Comparison of ENCODE assay signal across 11 mouse cellular contexts in the genomic region with DNA sequence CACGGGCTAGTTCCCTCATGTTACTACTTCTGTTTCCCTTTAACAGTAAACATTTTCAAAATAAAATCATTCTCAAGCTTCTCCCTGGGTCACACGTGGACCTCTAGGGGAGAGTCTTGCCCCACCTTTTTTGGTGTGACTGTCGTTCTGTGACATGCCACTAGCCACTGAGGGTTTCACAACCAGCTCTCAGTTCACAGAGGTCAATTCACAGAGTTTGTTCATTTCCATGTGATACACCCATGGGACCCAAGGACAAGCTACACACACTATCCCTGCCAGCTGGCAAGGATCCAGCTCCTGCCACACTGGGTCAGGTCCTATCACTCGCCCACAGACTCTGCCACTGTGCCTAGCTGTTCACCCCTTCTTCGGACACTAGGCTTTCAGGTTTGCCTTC. TPM values are rescaled to one million over a fixed set of nuclear protein-coding genes. Genes with fewer than 3 reads are reported as not detected.
A peak's percentile ranks its signal among the peaks of the same experiment; 100 is the strongest.
DNase-seq lines count a peak whose midpoint lies in the region; ATAC-seq lines count a peak whose summit lies in the region.
"Had no signal": no experiment of that assay in that cellular context is flagged by ENCODE, and none has a peak within 500 bp of the region (broad histone marks: within the 10 kb centered on the region; RNA-seq: fewer than 3 reads in every experiment).

No protein-coding gene starts in this region.

- WGBS in liver, embryonic 13.5 days (ENCODE audit: insufficient replicate concordance), result 34% methylated on average over 5 of the region's 5 CpGs
- WGBS in stomach, embryonic 15.5 days, result 66% methylated on average over 5 of the region's 5 CpGs
- WGBS in midbrain, embryonic 10.5 days, result 79% methylated on average over 5 of the region's 5 CpGs

- peak; percentile 33 to 41 for DNase-seq in cerebellum, postnatal 10 days
- DNase-seq in cerebellum, postnatal 4 days (ENCODE audit: low spot score in 2 of 2), result no peak
- DNase-seq in ovary, postnatal 36 days (ENCODE audit: low spot score), result peak; percentile 33
- no peak for DNase-seq in ovary, postnatal 10 days (ENCODE audit: low spot score)
- DNase-seq in liver, embryonic 13.5 days, result no peak
- no peak for DNase-seq in midbrain, embryonic 10.5 days (ENCODE audit: low spot score)
- DNase-seq in right cerebral cortex, postnatal 4 days, result no peak
- DNase-seq: embryo, embryonic 11 days had no signal

- peak; percentile 81 for ATAC-seq in liver, embryonic 13.5 days (ENCODE audit: low read depth)
- peak; percentile 63; the same call in 1 of the 2 replicates for ATAC-seq in stomach, embryonic 15.5 days (ENCODE audit: insufficient read depth, low FRiP score, low read depth)

- no peaks in the 10 kb centered on the region for H3K9me3 ChIP-seq in liver, embryonic 13.5 days (replicated peaks)
- no peaks in the 10 kb centered on the region for H3K9me3 ChIP-seq in stomach, embryonic 15.5 days
- no peaks in the 10 kb centered on the region for H3K9me3 ChIP-seq in midbrain, embryonic 10.5 days (replicated peaks)
- H3K9me3 ChIP-seq: forebrain, embryonic 10.5 days; limb, embryonic 15.5 days had no signal

- H3K9ac ChIP-seq in liver, embryonic 13.5 days, result no peak overlapping the region
- H3K9ac ChIP-seq in stomach, embryonic 15.5 days, result no peak overlapping the region
- H3K9ac ChIP-seq: limb, embryonic 15.5 days had no signal

- H3K36me3 ChIP-seq in liver, embryonic 13.5 days, result no peaks in the 10 kb centered on the region
- no peaks in the 10 kb centered on the region for H3K36me3 ChIP-seq in stomach, embryonic 15.5 days
- H3K36me3 ChIP-seq in midbrain, embryonic 10.5 days, result no peaks in the 10 kb centered on the region
- H3K36me3 ChIP-seq: forebrain, embryonic 10.5 days; limb, embryonic 15.5 days had no signal

- H3K4me2 ChIP-seq in liver, embryonic 13.5 days, result no peak overlapping the region
- H3K4me2 ChIP-seq in stomach, embryonic 15.5 days, result no peak overlapping the region
- H3K4me2 ChIP-seq: limb, embryonic 15.5 days had no signal

- no peak overlapping the region for H3K4me3 ChIP-seq in liver, embryonic 13.5 days (replicated peaks)
- no peak overlapping the region for H3K4me3 ChIP-seq in stomach, embryonic 15.5 days (replicated peaks)
- no peak overlapping the region for H3K4me3 ChIP-seq in midbrain, embryonic 10.5 days
- H3K4me3 ChIP-seq: forebrain, embryonic 10.5 days; limb, embryonic 15.5 days had no signal

- H3K27ac ChIP-seq in liver, embryonic 13.5 days, result no peak overlapping the region
- no peak overlapping the region for H3K27ac ChIP-seq in stomach, embryonic 15.5 days
- no peak overlapping the region for H3K27ac ChIP-seq in midbrain, embryonic 10.5 days (replicated peaks)
- H3K27ac ChIP-seq: forebrain, embryonic 10.5 days; limb, embryonic 15.5 days had no signal

- H3K27me3 ChIP-seq in liver, embryonic 13.5 days, result no peaks in the 10 kb centered on the region; the same call in 1 of the 2 replicates
- no peaks in the 10 kb centered on the region for H3K27me3 ChIP-seq in stomach, embryonic 15.5 days (replicated peaks)
- H3K27me3 ChIP-seq in midbrain, embryonic 10.5 days (ENCODE audit: low read depth, poor library complexity, severe bottlenecking), result no peaks in the 10 kb centered on the region
- H3K27me3 ChIP-seq: limb, embryonic 15.5 days had no signal

- no peaks in the 10 kb centered on the region for H3K4me1 ChIP-seq in liver, embryonic 13.5 days (replicated peaks)
- no peaks in the 10 kb centered on the region for H3K4me1 ChIP-seq in stomach, embryonic 15.5 days
- peaks cover 15% of the 10 kb centered on the region for H3K4me1 ChIP-seq in midbrain, embryonic 10.5 days
- H3K4me1 ChIP-seq: forebrain, embryonic 10.5 days; limb, embryonic 15.5 days had no signal

RNA-seq across cellular contexts. Expression of a gene that starts 35.5 kb away (rescaled TPM):
- polyA plus RNA-seq in liver, embryonic 13.5 days (2015; fragmentation: Nextera tagmentation; extraction: Ambion mirVana), result 2.4 and 3.6 TPM in 2 replicates
- 19.7 and 25.7 TPM in 2 replicates for polyA plus RNA-seq in stomach, embryonic 15.5 days (2015; fragmentation: Nextera tagmentation; extraction: Ambion mirVana)
- polyA plus RNA-seq in midbrain, embryonic 10.5 days (2016; fragmentation: Nextera tagmentation; extraction: Ambion mirVana), result 0.05 and 0.12 TPM in 2 replicates
- polyA plus RNA-seq: forebrain, embryonic 10.5 days had no signal

Comparison
In these comparisons a context has a peak if more than half of its experiments do, and no peak if none do; other contexts are left out.
1. DNase-seq: peak in cerebellum, postnatal 10 days (2 of 2) and ovary, postnatal 36 days (single experiment); none in cerebellum, postnatal 4 days (0 of 2), ovary, postnatal 10 days (single experiment), liver, embryonic 13.5 days (single experiment), midbrain, embryonic 10.5 days (single experiment) and right cerebral cortex, postnatal 4 days (single experiment).